Mouse (Mus musculus) mouse trophoblast stem cell (cell line): Measurements from ENCODE around the gene C8g.

Experiments used
- in situ Hi-C, 2 experiments: fragments of 300-500 bp; cut with MseI, MboI; formaldehyde crosslinking; loops; 2 replicates in 1 of 2; 3 replicates in 1 of 2; pipeline ENCODE4 v1.15.1; 2025

C8g gene

DNA sequence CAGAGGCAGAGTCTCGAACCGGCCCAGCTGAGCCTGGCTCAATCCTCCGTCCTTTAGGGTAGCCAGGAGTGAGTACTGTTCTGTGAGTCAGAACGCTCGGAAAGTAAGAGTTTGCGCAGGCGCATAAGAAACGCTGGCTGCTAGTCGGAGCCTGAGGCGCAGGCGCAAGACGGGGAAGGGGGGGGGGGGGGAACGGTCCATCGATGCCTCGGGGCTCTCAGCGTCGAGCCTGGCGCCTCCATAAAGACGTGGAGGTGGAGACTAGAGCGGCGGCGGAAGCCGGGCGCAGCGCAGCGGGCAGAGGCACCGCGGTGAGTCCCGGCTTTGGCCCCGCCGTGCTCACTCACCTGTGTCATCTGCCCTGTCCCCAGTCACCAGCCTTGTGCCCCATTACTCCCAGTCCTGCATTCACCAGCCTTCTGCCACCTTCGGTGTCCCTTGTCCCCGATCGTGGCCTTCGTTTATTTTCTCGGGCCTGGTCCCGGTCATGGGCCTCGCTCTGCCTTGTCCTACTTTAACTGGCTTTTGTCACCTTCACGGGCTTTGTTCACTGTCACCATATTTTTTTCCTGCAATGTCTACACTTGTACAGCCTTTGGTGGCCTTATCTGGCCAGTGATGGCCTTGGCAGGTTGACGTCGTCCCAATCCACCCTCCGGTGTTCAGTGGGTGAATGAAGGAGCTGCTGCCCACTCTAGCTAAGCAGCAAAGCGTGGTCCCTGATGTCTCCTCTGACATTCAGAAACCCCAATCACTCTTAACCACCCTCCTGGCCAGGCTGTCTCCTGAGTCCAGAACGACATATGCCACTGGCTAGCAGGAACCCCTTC is 728 bp downstream of the C8g start, which contains the start of gene Fbxw5:
TSS of gene Fbxw5 (plus strand) at position 175 of the 830 bp plus-strand sequence.
- in situ Hi-C loops, result no loop called here

DNA sequence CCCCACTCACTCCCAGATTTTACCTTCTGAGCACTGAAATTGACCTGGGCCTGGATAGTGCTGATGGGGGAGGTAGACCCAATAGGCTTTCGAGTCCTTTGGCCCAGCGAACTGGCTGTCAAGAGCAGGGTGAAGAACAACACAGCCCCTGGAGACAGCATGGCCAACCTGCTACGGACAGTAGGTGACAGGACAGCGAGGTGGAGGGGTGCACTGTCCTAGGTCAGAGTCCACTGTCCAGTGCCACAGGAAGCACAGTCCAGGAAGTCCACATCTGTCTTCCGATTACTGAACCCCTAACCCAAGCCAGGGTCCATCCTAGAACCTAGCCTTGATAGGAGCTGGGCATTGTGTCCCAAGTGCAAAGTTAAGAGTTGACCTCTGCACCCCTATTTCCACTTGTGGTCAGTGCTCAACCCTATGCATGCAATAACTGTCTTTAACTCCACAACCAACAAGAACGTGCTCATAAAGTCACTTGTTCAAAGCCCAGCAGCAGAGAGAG is 1.4 kb downstream of the C8g start:
- in situ Hi-C loops, result no loop called here

GRCm38 (mm10) chr2:25498622-25499478 is 2.7 kb downstream of the C8g start:
- in situ Hi-C loops, result no loop called here

GRCm38 (mm10) chr2:25497846-25498575 is 3.5 kb downstream of the C8g start:
- in situ Hi-C loops, result no loop called here

- in situ Hi-C loops, result no loop called here
Observed at GRCm38 (mm10) chr2:25496462-25496861, 5.1 kb downstream of the C8g start.

- in situ Hi-C loops, result no loop called here
Observed at GRCm38 (mm10) chr2:25493476-25493961, 8.0 kb downstream of the C8g start, which contains the start of gene Lcn12. Gene Lcn12 (minus strand): TSS chr2:25493911.

DNA sequence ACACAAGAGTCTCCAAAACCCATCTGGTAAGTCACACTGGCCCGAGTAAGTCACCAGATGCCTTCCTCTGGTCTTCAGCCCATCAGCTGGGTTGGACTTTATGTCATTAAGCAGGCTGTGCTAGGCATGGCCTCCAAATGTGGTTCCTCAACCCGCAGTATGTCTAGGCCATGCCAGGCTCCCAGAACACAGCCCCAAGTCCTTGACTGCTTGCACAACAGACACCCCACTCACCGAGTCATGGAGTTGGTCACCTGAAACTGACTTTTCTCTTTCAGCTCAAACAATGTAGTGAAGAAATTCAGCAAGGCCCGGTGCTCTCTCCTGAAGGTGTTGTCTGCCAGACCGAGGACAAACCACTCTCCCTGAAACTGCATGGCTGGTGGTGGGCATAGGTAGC is 8.5 kb downstream of the C8g start:
- in situ Hi-C loops, result no loop called here

- in situ Hi-C loops, result loop anchor here in 1 of 2 experiments (5.0 kb wide), 1 partner anchor 66 kb away; the partner anchor contains the start of gene Fut7
Observed at GRCm38 (mm10) chr2:25488671-25489068, 12.8 kb downstream of the C8g start.

DNA sequence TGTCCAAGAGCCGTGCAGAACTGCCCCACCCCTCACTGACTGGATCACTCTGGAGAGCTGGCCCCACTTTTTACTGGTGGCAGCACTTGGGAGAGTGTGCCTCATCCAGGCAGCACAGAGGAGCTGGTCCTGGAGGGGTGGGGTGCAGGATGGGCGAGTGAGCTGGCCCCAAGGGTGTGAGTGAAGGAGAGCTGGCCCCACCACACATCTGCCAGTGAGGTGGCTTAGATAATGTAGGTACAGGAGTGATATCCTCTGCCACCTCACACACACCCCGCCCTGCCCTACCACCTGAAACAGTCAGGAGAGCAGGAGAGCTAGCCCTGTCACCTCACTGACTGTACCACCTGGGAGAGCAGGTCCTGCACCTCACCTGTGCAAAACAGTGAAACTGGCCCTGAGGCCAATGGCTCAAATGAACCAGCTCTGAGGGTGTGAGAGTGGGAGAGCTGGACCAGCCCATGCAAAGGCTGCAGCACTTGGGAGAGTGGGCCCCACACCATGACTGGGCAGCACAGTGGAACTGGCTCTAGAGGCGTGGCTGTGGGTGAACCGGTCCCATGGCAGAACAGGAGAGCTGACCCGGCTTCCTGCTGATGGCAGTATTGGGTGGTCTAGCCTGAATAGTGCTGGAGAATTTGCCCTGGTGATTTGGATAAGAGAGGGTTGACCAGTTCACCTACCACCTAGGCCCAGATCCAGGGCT is 13.4 kb downstream of the C8g start:
- in situ Hi-C loops, result loop anchor here in 1 of 2 experiments (5.0 kb wide), 1 partner anchor 66 kb away; the partner anchor contains the start of gene Fut7

- in situ Hi-C loops, result loop anchor here (5.0 kb wide), 2 partner anchors 58 to 63 kb away; partner anchors contain the start of genes Abca2 (in 1 of the 2) and Fut7 (in 1 of the 2)
Observed at GRCm38 (mm10) chr2:25484901-25485647, 16.4 kb downstream of the C8g start.

DNA sequence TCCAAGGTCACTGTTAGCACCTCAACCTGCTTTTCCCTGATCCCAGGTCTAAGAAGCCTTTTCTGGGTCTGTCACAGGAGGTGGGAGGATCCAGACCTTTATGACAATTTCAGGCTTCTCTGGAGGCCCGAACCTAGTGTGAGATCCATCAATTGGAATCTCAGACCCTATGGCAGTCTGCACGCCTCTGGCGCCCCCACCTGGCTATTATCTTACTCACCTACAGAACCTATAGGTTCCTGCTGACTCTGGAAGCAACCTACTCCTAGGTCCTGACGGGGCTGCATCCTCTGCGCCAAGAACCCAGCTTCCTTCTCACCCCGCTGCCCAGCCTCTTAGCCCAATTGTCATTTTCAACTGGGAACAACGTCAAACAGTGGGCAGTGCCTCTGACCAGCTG is 18.6 kb downstream of the C8g start:
- in situ Hi-C loops, result loop anchor here in 1 of 2 experiments (5.0 kb wide), 1 partner anchor 56 kb away; the partner anchor contains the start of gene Abca2

GRCm38 (mm10) chr2:25480541-25480940 is 21.0 kb downstream of the C8g start:
- in situ Hi-C loops, result loop anchor here in 1 of 2 experiments (5.0 kb wide), 1 partner anchor 53 kb away; the partner anchor contains the start of gene Abca2

GRCm38 (mm10) chr2:25479551-25480311 is 21.8 kb downstream of the C8g start:
- in situ Hi-C loops, result loop anchor here in 1 of 2 experiments (5.0 kb wide), 1 partner anchor 52 kb away; the partner anchor contains the start of gene Abca2

DNA sequence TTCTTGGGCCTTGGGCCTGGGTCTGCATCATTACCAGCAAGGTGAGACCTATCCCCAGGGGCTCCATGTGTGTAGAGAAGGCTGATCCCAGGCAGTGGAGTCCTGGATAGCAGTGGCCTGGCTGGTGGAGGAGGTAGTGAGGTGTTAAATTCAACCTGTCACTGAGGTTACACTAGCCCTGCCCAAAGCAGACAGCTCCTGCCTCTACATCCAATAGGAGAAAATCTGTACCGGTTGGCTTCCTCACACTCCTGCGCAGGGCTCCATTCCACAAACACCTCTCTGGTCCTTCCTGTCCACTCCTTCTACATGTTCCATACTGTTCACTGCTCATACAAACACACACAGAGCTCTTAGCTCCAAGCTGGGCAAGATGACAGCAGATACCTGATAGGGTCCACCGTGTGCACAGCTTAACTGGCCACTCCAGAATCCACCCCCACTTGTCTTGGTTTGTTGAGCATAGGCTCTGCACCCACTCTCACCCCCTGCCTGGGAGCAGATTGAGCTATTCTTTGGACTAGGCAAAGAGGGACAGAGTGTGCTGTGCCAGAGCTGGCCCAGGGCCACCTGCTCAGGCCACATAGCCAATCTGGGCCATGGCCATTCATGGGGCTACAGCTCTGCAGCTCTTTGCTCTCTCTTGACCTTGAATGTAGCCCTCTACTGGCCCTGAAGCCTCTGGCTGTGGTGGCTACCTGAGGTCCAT is 23.4 kb downstream of the C8g start:
- in situ Hi-C loops, result no loop called here

DNA sequence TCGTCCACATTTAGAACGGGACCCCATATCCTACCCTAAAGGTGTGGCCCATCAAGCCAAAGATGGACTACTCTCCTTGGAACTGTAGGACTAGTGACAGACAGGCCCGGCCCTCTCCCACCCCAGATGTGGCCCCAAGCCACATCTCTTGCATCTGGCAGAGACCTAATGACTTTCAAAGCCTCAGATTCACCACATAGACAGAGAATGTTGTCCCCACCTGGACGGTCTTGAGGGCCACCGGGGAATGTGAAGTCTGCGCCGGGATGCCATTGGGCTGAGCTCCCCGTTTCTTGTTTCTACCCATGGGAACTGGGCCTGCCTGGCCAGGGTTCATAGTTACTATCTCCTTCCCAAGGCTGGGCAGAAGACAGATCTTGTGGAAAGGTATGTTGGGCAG is 24.0 kb downstream of the C8g start:
- in situ Hi-C loops, result no loop called here

GRCm38 (mm10) chr2:25472550-25472949 is 29.0 kb downstream of the C8g start:
- in situ Hi-C loops, result no loop called here

- in situ Hi-C loops, result no loop called here
Observed at GRCm38 (mm10) chr2:25469969-25470368, 31.6 kb downstream of the C8g start, which contains the start of gene Ptgds. Gene Ptgds (minus strand): TSS chr2:25470046.
